Mouse (Mus musculus): ENCODE measurements around the gene Coro2a. TPM values are rescaled to one million over a fixed set of nuclear protein-coding genes. Genes with fewer than 3 reads are reported as not detected.

The Coro2a gene
- polyA plus RNA-seq, 1 experiment, result 9.1 TPM

DNA sequence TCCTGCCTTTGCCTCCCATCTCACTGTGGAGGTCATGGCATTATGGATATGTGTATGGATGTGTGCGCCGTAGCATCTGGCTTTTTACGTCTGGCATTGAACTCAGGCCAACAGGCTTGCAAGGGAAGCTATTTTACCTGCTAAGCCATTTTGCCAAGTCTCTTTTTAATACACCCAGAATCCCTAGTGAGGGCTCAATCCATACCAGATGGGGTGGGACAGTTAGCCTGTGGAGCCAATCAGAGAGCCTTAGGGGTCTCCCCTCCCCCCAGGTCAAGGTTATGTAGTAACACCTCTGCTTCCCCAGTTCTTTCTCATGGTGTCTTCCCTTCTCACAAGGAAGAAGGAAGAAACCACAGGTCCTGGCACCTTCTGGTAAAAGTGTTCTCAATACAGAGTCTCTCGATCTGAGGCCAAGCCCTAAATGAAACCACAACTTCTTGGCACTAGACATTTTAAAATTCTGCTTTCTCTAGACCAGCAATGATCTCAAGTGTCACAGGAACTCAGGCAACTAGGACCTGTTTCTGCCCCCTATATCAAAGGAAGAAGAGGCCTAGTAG, 36.5 kb downstream of the Coro2a start:
- H3K4me3 ChIP-seq (replicated peaks; ENCODE audit: extremely low read depth, low read depth, low read length), result no peak overlapping the region
- WGBS, result 84% methylated on average over 4 of the region's 4 CpGs
- no peak for TF ChIP-seq POLR2A (IDR thresholded peaks at IDR 0.05; ENCODE audit: borderline replicate concordance, extremely low read depth, low read depth, low read length)
- no peak for TF ChIP-seq CTCF (IDR thresholded peaks at IDR 0.05; ENCODE audit: insufficient read depth, low read length)
- peaks cover 3% of the 10 kb centered on the region; the same call in 1 of the 2 replicates for H3K4me1 ChIP-seq (ENCODE audit: control insufficient read depth, insufficient read depth, low read length)
- no peak for DNase-seq

DNA sequence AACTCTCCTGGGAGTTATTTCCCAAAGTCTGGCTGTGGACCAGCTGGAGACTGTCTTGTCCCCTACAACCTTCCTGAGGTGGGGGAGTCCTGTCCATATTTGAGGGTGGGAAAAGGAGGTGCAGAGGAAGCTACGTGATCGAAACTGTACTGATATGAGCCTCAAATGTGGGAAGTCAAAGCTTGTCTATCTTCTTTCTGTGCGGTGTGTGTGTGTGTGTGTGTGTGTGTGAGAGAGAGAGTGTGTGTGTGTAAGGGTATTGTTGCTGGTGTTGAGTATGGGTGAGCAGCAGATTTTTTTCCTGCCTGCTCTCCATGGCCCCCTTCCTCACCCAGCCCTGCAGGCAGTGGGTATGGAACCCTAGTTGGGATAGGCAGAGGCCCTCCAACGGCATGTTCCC, 37.8 kb downstream of the Coro2a start:
- Histone ChIP-seq H3K4me1 (ENCODE audit: control insufficient read depth, insufficient read depth, low read length) (peaks cover 7% of the 10 kb centered on the region; the same call in 1 of the 2 replicates), H3K4me3 (replicated peaks; ENCODE audit: extremely low read depth, low read depth, low read length) (no peak overlapping the region)
- DNase-seq, result no peak
- TF ChIP-seq POLR2A (IDR thresholded peaks at IDR 0.05; ENCODE audit: borderline replicate concordance, extremely low read depth, low read depth, low read length) (no peak), CTCF (IDR thresholded peaks at IDR 0.05; ENCODE audit: insufficient read depth, low read length) (no peak)
- 78% methylated on average over 4 of the region's 4 CpGs for WGBS

DNA sequence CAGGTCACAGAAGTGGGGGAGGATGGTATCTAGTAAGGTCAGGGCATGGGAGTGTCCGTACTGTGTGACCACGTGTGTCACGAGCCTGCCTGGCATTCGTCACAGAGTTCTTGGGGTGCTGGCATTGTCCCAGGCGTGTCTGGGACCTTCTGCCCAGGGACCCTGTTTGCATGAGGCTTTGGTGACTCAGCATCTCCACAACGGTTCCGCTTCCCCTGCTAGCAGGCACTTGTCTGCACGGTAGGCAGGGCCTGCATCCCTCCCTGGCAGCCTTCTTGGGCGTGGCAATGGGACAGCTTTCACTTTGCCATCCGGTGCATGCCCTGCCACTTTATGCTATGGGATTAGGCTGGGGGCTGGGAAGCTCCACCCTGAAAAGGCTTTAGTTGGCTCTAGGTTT, 38.2 kb downstream of the Coro2a start:
- TF ChIP-seq POLR2A (IDR thresholded peaks at IDR 0.05; ENCODE audit: borderline replicate concordance, extremely low read depth, low read depth, low read length) (no peak), CTCF (IDR thresholded peaks at IDR 0.05; ENCODE audit: insufficient read depth, low read length) (no peak)
- 43% methylated on average over 10 of the region's 10 CpGs for WGBS
- peak; percentile 35 for DNase-seq
- Histone ChIP-seq H3K4me3 (replicated peaks; ENCODE audit: extremely low read depth, low read depth, low read length) (no peak overlapping the region), H3K4me1 (ENCODE audit: control insufficient read depth, insufficient read depth, low read length) (peaks cover 7% of the 10 kb centered on the region; the same call in 1 of the 2 replicates)

DNA sequence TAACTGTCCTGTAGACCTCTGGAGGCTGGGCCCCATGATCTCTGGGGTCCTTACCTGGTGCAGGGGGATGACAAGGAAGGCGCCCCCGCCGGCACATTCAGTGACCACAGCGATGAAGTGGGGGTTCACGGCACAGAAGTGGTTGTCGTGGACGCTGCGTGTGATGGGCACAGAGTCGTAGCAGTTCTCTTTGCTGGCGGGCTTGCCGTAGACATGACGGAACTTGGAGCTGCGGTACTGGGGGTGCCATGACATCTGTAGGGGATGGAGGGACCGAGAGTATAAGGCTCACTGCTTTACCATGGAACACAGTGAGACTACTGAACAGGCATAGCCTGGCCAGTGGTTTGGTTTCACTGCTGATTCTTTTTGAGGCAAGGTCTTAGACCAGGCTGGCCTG, 39.2 kb downstream of the Coro2a start:
- Histone ChIP-seq H3K4me3 (replicated peaks; ENCODE audit: extremely low read depth, low read depth, low read length) (no peak overlapping the region), H3K4me1 (ENCODE audit: control insufficient read depth, insufficient read depth, low read length) (peaks cover 7% of the 10 kb centered on the region; the same call in 1 of the 2 replicates)
- 95% methylated on average over 14 of the region's 14 CpGs for WGBS
- TF ChIP-seq POLR2A (IDR thresholded peaks at IDR 0.05; ENCODE audit: borderline replicate concordance, extremely low read depth, low read depth, low read length), result no peak
- no peak for TF ChIP-seq CTCF (IDR thresholded peaks at IDR 0.05; ENCODE audit: insufficient read depth, low read length)
- no peak for DNase-seq

DNA sequence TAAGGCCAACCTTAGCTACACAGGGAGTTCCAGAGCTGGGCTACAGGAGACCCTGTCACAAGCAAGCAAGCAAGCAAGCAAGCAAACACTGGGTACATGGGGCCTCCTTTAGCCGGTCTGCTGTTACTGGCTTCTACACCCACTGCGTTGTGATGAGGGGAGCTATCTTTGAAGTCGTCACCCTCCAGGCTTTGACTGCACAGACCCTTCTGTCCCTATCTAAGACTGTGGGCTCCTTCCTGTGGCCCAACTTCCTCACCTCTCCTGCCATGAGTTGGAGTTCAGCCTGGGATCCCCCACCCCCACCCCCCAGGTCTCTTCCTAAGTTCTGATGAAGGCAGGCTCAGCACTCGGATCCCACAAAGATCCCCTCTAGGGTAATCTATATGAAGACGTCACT, 40.0 kb downstream of the Coro2a start:
- no peak for TF ChIP-seq CTCF (IDR thresholded peaks at IDR 0.05; ENCODE audit: insufficient read depth, low read length)
- no peak for TF ChIP-seq POLR2A (IDR thresholded peaks at IDR 0.05; ENCODE audit: borderline replicate concordance, extremely low read depth, low read depth, low read length)

DNA sequence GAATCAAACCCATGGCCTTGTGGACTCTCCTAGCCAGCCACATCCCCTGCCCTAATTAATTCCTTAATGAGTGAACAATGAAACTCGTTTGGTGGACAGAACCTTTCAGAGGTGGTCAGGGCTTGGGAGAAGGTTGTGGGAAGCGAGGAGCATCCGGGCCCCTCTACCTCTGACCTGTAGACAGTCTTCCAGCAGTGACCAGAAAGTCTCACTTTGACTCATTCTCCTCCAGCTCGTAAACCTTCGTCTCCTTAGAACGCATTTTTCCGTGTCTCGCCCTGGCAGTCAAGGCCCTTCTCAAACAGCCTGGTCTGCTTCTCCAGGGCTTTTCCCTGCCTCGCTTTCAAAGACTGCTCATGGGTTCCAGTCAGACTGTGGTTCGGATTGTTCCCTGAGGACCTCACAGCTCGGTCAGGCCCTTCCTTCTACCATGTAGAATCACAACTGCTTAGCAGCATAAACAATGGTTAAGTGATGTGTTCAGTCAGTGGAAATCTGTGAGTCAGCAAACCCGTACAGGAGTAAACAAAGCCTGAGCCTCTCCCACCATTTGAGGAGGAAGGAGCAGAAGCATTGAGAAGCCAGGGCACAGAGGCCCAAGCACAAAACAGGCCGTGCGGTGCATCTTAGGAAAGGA, 41.8 kb downstream of the Coro2a start:
- 72% methylated on average over 14 of the region's 14 CpGs for WGBS
- H3K4me1 ChIP-seq (ENCODE audit: control insufficient read depth, insufficient read depth, low read length), result peaks cover 7% of the 10 kb centered on the region; the same call in 1 of the 2 replicates
- DNase-seq, result no peak
- TF ChIP-seq CTCF (IDR thresholded peaks at IDR 0.05; ENCODE audit: insufficient read depth, low read length), result no peak
- TF ChIP-seq POLR2A (IDR thresholded peaks at IDR 0.05; ENCODE audit: borderline replicate concordance, extremely low read depth, low read depth, low read length), result no peak
- no peak overlapping the region for H3K4me3 ChIP-seq (replicated peaks; ENCODE audit: extremely low read depth, low read depth, low read length)

More for the DNA sequence above, 40.0 kb downstream of the Coro2a start:
- Histone ChIP-seq H3K4me1 (ENCODE audit: control insufficient read depth, insufficient read depth, low read length) (peaks cover 7% of the 10 kb centered on the region; the same call in 1 of the 2 replicates), H3K4me3 (replicated peaks; ENCODE audit: extremely low read depth, low read depth, low read length) (no peak overlapping the region)
- WGBS, result 79% methylated on average over 5 of the region's 5 CpGs
- no peak for DNase-seq

DNA sequence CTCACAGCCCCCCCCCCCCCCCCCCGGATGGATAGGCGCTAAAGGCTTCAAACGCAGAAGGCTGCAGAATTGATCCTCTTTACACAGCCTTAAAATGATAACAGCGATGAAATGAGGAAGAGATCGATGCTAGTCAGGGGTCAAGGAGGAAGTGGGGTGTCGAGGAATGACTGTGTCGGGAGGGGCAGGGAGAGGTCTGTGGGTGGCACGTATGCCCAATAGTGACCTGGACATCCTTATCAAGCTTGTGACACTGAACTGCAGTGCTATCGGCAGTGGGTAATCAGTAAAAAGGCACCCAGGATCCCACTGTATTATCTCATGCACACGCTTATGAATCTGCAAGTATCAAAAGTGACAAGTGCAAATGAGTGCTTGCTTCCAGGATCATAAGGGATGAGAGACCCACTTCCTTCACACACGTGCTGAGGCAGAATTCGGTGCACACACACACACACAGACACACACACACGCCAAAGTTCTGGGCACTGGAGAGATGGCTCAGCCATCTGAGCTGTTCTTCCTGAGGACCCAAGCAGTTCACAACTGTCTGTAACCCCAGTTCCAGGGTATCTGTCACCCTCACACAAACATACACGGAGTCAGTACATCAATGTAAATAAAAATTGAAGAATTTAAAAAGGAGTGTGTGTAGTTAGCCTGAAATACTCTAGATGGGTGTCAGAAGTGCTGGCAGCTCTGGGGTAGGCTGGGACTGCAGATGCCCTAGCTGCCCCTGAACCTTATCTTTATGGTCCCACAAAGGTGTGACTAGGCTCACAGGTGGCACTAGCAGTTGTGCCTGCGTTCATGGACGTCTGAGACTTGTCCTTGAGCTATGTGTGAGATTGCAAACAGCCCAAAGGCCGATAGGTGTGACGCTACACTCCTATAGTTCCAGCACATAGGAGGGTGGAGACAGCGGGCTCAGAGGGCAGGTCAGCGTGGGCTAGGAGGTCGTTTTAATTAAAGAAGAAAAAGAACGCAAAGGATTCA, 43.0 kb downstream of the Coro2a start:
- TF ChIP-seq POLR2A (IDR thresholded peaks at IDR 0.05; ENCODE audit: borderline replicate concordance, extremely low read depth, low read depth, low read length) (no peak), CTCF (IDR thresholded peaks at IDR 0.05; ENCODE audit: insufficient read depth, low read length) (no peak)
- no peak for DNase-seq
- Histone ChIP-seq H3K4me1 (ENCODE audit: control insufficient read depth, insufficient read depth, low read length) (peaks cover 11% of the 10 kb centered on the region), H3K4me3 (replicated peaks; ENCODE audit: extremely low read depth, low read depth, low read length) (no peak overlapping the region)
- 58% methylated on average over 22 of the region's 22 CpGs for WGBS

DNA sequence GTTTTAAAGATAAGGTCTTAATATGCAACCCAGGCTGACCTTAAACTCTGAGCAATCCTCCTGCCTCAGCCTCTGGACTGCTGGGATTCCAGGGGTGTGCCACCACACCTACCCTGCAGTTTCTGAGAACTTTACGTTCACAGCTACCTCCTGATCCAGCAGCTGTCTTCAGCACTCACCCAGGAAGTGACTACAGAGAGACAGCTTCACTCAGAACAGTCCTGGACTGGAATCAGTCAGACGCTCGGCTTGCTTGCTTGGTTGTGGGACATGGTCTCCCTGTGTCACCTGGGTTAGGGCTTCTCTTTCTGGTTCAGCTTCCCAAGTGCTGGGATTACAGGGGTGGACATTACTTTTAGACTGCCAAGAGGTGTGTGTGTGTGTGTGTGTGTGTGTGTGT, 45.1 kb downstream of the Coro2a start:
- H3K4me3 ChIP-seq (replicated peaks; ENCODE audit: extremely low read depth, low read depth, low read length), result no peak overlapping the region
- 76% methylated on average over 3 of the region's 3 CpGs for WGBS
- no peak for TF ChIP-seq POLR2A (IDR thresholded peaks at IDR 0.05; ENCODE audit: borderline replicate concordance, extremely low read depth, low read depth, low read length)
- TF ChIP-seq CTCF (IDR thresholded peaks at IDR 0.05; ENCODE audit: insufficient read depth, low read length), result no peak

DNA sequence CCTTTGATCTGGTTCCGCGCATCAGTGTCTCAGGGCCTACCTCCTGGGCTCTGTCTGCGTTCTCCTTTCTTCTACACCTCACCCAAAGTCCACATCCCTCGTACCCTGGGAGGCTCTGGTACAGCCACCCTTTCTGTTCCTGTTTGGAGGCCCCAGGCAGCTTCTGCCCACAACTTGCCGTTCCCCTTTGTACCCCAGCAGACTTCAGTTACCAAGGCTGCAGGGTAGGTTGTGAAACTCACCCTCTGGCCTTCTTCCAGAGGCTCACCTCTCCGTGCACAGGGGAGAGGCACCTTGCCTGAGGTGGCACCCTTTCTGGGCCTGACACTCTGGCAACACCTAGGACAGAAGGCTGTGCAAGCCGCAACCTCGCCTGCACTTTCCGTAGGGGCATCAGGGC, 46.2 kb downstream of the Coro2a start:
- peak; percentile 40 for DNase-seq
- peaks cover 9% of the 10 kb centered on the region for H3K4me1 ChIP-seq (ENCODE audit: control insufficient read depth, insufficient read depth, low read length)
- no peak for TF ChIP-seq CTCF (IDR thresholded peaks at IDR 0.05; ENCODE audit: insufficient read depth, low read length)
- no peak for TF ChIP-seq POLR2A (IDR thresholded peaks at IDR 0.05; ENCODE audit: borderline replicate concordance, extremely low read depth, low read depth, low read length)
- H3K4me3 ChIP-seq (replicated peaks; ENCODE audit: extremely low read depth, low read depth, low read length), result no peak overlapping the region
- 64% methylated on average over 9 of the region's 9 CpGs for WGBS

More for the DNA sequence above, 45.1 kb downstream of the Coro2a start:
- DNase-seq, result no peak
- peaks cover 9% of the 10 kb centered on the region for H3K4me1 ChIP-seq (ENCODE audit: control insufficient read depth, insufficient read depth, low read length)

Data from lung, adult 2 months (tissue).